Mouse (Mus musculus) limb, embryonic 14.5 days (tissue): Measurements from ENCODE around the gene Tom1l1. TPM values are rescaled to one million over a fixed set of nuclear protein-coding genes. Genes with fewer than 3 reads are reported as not detected.

Experiments used
- ATAC-seq: fragments of 200-750 bp; cut with Nextera tagmentation; 2 replicates; pipeline ENCODE4 v1.8.0; 2017; ENCODE audit warnings: low read depth, moderate number of reproducible peaks, moderate TSS enrichment; ENCODE audit not compliant: low FRiP score
- DNase-seq: peaks from one replicate; pipeline ENCODE4 v3.0.0-alpha.2; 2015; ENCODE audit warnings: low spot score
- H3K27ac ChIP-seq: fragments of 300-500 bp; sonication (generic); replicated peaks from 2 replicates; pipeline ENCODE4 v1.5.1; 2014; ENCODE audit warnings: low read depth, mild to moderate bottlenecking, low read length, moderate library complexity, mixed read lengths
- H3K27me3 ChIP-seq: fragments of 300-500 bp; sonication (generic); 2 replicates; pipeline ENCODE4 v1.6.1; 2014; ENCODE audit warnings: low read length, mixed read lengths; ENCODE audit not compliant: control insufficient read depth, insufficient read depth
- H3K36me3 ChIP-seq: fragments of 300-500 bp; sonication (generic); 2 replicates; pipeline ENCODE4 v1.6.1; 2014; ENCODE audit warnings: mild to moderate bottlenecking, low read length, moderate library complexity, mixed read lengths; ENCODE audit not compliant: control insufficient read depth, insufficient read depth
- H3K4me1 ChIP-seq: fragments of 300-500 bp; sonication (generic); 2 replicates; pipeline ENCODE4 v1.6.1; 2014; ENCODE audit warnings: antibody characterized with exemption, low read length, mixed read lengths; ENCODE audit not compliant: control insufficient read depth, insufficient read depth
- H3K4me2 ChIP-seq: fragments of 300-500 bp; sonication (generic); replicated peaks from 2 replicates; pipeline ENCODE4 v1.6.1; 2014; ENCODE audit warnings: low read depth, mild to moderate bottlenecking, low read length, moderate library complexity; ENCODE audit not compliant: severe bottlenecking
- H3K4me3 ChIP-seq: fragments of 300-500 bp; sonication (generic); replicated peaks from 2 replicates; pipeline ENCODE4 v1.5.1; 2014; ENCODE audit warnings: low read length
- H3K9ac ChIP-seq: fragments of 300-500 bp; sonication (generic); 2 replicates; pipeline ENCODE4 v1.6.1; 2014; ENCODE audit warnings: mild to moderate bottlenecking, low read depth, low read length, moderate library complexity; ENCODE audit not compliant: severe bottlenecking
- H3K9me3 ChIP-seq: fragments of 300-500 bp; sonication (generic); 2 replicates; pipeline ENCODE4 v1.6.1; 2016; ENCODE audit warnings: low read length; ENCODE audit not compliant: control insufficient read depth
- POLR2A ChIP-seq: fragments of 200-500 bp; IDR thresholded peaks from 2 replicates; pipeline ENCODE4 v1.8.0; 2012; ENCODE audit warnings: inconsistent platforms, mild to moderate bottlenecking, moderate library complexity, borderline replicate concordance; ENCODE audit not compliant: insufficient read depth, insufficient read length; ENCODE audit errors: extremely low read depth
- WGBS: fragments of 180-500 bp; shearing (Covaris S2); extraction: QIAGEN DNeasy Blood & Tissue Kit; methylation state at CpG from one replicate; pipeline ENCODE4 v1.1.7; 2014; 5-methylcytosine and 5-hydroxymethylcytosine counted together
- polyA plus RNA-seq, 2 experiments: library from polyadenylated mRNA; depleted of rRNA in 1 of 2; stranded (reverse) in 1 of 2; unstranded in 1 of 2; fragments of >200 nt; fragmentation: Nextera tagmentation in 1 of 2; extraction: Ambion mirVana in 1 of 2; gene quantifications; 2 replicates each; pipeline versions ENCODE4 v1.2.1 to v1.2.3; 2012 to 2014

The Tom1l1 gene
- polyA plus RNA-seq, 2 experiments: 18.4 to 32.9 TPM

GRCm38 (mm10) chr11:90684765-90685164 lies 3.4 kb downstream of the Tom1l1 start:
- no peak for TF ChIP-seq POLR2A
- no peak for ATAC-seq
- no peak for DNase-seq
- no peak overlapping the region for H3K4me2 ChIP-seq
- no peak overlapping the region for H3K9ac ChIP-seq
- no peak overlapping the region for H3K4me3 ChIP-seq
- no peak overlapping the region for H3K27ac ChIP-seq
- no peaks in the 10 kb centered on the region for H3K9me3 ChIP-seq
- H3K4me1 ChIP-seq: no peaks in the 10 kb centered on the region; the same call in 1 of the 2 replicates
- WGBS: 46% methylated on average over 6 of the region's 6 CpGs
- H3K36me3 ChIP-seq: peaks cover 3% of the 10 kb centered on the region; the same call in 1 of the 2 replicates
- 0 out of 2 replicates have a peak, but pooled peaks cover 5% of the 10 kb centered on the region for H3K27me3 ChIP-seq

- ATAC-seq: no peak
- Histone ChIP-seq H3K4me1 (no peaks in the 10 kb centered on the region), H3K4me3 (no peak overlapping the region), H3K36me3 (peaks cover 3% of the 10 kb centered on the region; the same call in 1 of the 2 replicates), H3K4me2 (no peak overlapping the region), H3K27me3 (no peaks in the 10 kb centered on the region), H3K9ac (no peak overlapping the region), H3K9me3 (no peaks in the 10 kb centered on the region), H3K27ac (no peak overlapping the region)
- DNase-seq: no peak
- no peak for TF ChIP-seq POLR2A
These were observed 7.0 kb downstream of the Tom1l1 start for GRCm38 (mm10) chr11:90681171-90681570.

- no peaks in the 10 kb centered on the region for H3K4me1 ChIP-seq
- ATAC-seq (no peak), DNase-seq (no peak)
- WGBS: 78% methylated on average over 5 of the region's 5 CpGs
- H3K36me3 ChIP-seq: no peaks in the 10 kb centered on the region
- H3K9me3 ChIP-seq: no peaks in the 10 kb centered on the region
- no peak overlapping the region for H3K4me2 ChIP-seq
- no peak overlapping the region for H3K9ac ChIP-seq
- no peak overlapping the region for H3K4me3 ChIP-seq
- no peaks in the 10 kb centered on the region for H3K27me3 ChIP-seq
- no peak overlapping the region for H3K27ac ChIP-seq
- no peak for TF ChIP-seq POLR2A
These were observed 9.6 kb downstream of the Tom1l1 start for GRCm38 (mm10) chr11:90678582-90678981.

- Histone ChIP-seq H3K4me3 (no peak overlapping the region), H3K4me2 (no peak overlapping the region), H3K36me3 (no peaks in the 10 kb centered on the region), H3K9me3 (no peaks in the 10 kb centered on the region), H3K9ac (no peak overlapping the region), H3K4me1 (no peaks in the 10 kb centered on the region), H3K27ac (no peak overlapping the region), H3K27me3 (no peaks in the 10 kb centered on the region)
- DNase-seq (no peak), ATAC-seq (no peak)
- 90% methylated on average over 8 of the region's 8 CpGs for WGBS
- no peak for TF ChIP-seq POLR2A
These were observed 10.3 kb downstream of the Tom1l1 start for GRCm38 (mm10) chr11:90677771-90678288.

GRCm38 (mm10) chr11:90677027-90677426 lies 11.1 kb downstream of the Tom1l1 start:
- Histone ChIP-seq H3K36me3 (no peaks in the 10 kb centered on the region), H3K27ac (no peak overlapping the region), H3K4me2 (no peak overlapping the region), H3K27me3 (no peaks in the 10 kb centered on the region), H3K4me3 (no peak overlapping the region), H3K4me1 (no peaks in the 10 kb centered on the region), H3K9me3 (no peaks in the 10 kb centered on the region), H3K9ac (no peak overlapping the region)
- ATAC-seq (no peak), DNase-seq (no peak)
- TF ChIP-seq POLR2A: no peak
- WGBS: 93% methylated on average over 7 of the region's 7 CpGs

- ATAC-seq (no peak), DNase-seq (no peak)
- Histone ChIP-seq H3K27ac (no peak overlapping the region), H3K4me3 (no peak overlapping the region), H3K27me3 (no peaks in the 10 kb centered on the region), H3K4me2 (no peak overlapping the region), H3K36me3 (no peaks in the 10 kb centered on the region), H3K4me1 (no peaks in the 10 kb centered on the region), H3K9ac (no peak overlapping the region), H3K9me3 (no peaks in the 10 kb centered on the region)
- WGBS: 76% methylated on average over 5 of the region's 5 CpGs
- TF ChIP-seq POLR2A: no peak
These were observed 12.6 kb downstream of the Tom1l1 start for GRCm38 (mm10) chr11:90675479-90676110.
